Comparison of ENCODE assay signal across 13 mouse cellular contexts in genomic region chr19:40247268-40247666, GRCm38 (mm10). TPM values are rescaled to one million over a fixed set of nuclear protein-coding genes. Genes with fewer than 3 reads are reported as not detected.
DNase-seq lines count a peak whose midpoint lies in the region; ATAC-seq and TF ChIP-seq lines count a peak whose summit lies in the region.
"Had no signal": no experiment of that assay in that cellular context is flagged by ENCODE, and none has a peak within 500 bp of the region (broad histone marks: within the 10 kb centered on the region; RNA-seq: fewer than 3 reads in every experiment).

No protein-coding gene starts in this region.

- no peaks in the 10 kb centered on the region for H3K9me3 ChIP-seq in liver, embryonic 11.5 days (ENCODE audit: control insufficient read depth, low read length)
- H3K9me3 ChIP-seq: megakaryocyte, embryonic 14.5 days had no signal

- CTCF ChIA-PET in Patski (lab: Charles Lee): no interaction called here

- peak; percentile 45 for DNase-seq in liver, adult 2 months (ENCODE audit: extremely low read depth, low read depth, low spot score)
- DNase-seq in liver, embryonic 11.5 days (ENCODE audit: low spot score): no peak
- no peak for DNase-seq in Patski (ENCODE audit: low read depth, low spot score)
- peak; percentile 27 for DNase-seq in embryo, embryonic 11 days
- DNase-seq in large intestine, adult 2 months (ENCODE audit: low read depth, low spot score): peak; percentile 88
- no peak for DNase-seq in ovary, adult 18-20 months (ENCODE audit: low spot score)
- DNase-seq in adrenal gland, postnatal 10 days: no peak
- DNase-seq: cerebellum, adult 9-10 months; kidney, postnatal 4 days; left cerebral cortex, postnatal 4 days had no signal

- H3K4me1 ChIP-seq in liver, adult 2 months (ENCODE audit: control insufficient read depth, insufficient read depth, low read length): no peaks in the 10 kb centered on the region; the same call in 1 of the 2 replicates
- no peaks in the 10 kb centered on the region for H3K4me1 ChIP-seq in liver, embryonic 11.5 days (replicated peaks; ENCODE audit: control insufficient read depth, insufficient read depth, low read length)

- H3K4me3 ChIP-seq in liver, adult 2 months (ENCODE audit: insufficient read depth, low read depth, low read length): no peak overlapping the region
- no peak overlapping the region for H3K4me3 ChIP-seq in liver, embryonic 11.5 days (ENCODE audit: low read depth, low read length)
- H3K4me3 ChIP-seq: erythroblast, embryonic 14.5 days; megakaryocyte, embryonic 14.5 days had no signal

- POLR2A ChIA-PET in Patski (lab: Charles Lee): no interaction called here

- no peaks in the 10 kb centered on the region; the same call in 1 of the 2 replicates for H3K79me2 ChIP-seq in liver, adult 2 months (ENCODE audit: control insufficient read depth, insufficient read depth, low read length)

- no peak overlapping the region for H3K27ac ChIP-seq in liver, adult 2 months (replicated peaks; ENCODE audit: insufficient read depth, low read depth, low read length)
- no peak overlapping the region for H3K27ac ChIP-seq in liver, embryonic 11.5 days (ENCODE audit: low read depth, low read length)
- H3K27ac ChIP-seq: hindbrain, postnatal 0 days had no signal

- TF ChIP-seq POLR2A in liver, adult 2 months (IDR thresholded peaks at IDR 0.05; ENCODE audit: extremely low read depth, insufficient read depth, low read length): no peak

- H3K36me3 ChIP-seq in liver, adult 2 months (ENCODE audit: control insufficient read depth, insufficient read depth, low read length): peaks cover 14% of the 10 kb centered on the region
- H3K36me3 ChIP-seq in liver, embryonic 11.5 days (ENCODE audit: control insufficient read depth, insufficient read depth, low read length): peaks cover 6% of the 10 kb centered on the region; the same call in 1 of the 2 replicates

- no peak for ATAC-seq in liver, embryonic 11.5 days (replicated peaks; ENCODE audit: low FRiP score)
- ATAC-seq in Patski: peak; percentile 48
- ATAC-seq: hindbrain, postnatal 0 days had no signal

- H3K4me2 ChIP-seq in liver, embryonic 11.5 days: no peak overlapping the region

- TF ChIP-seq CTCF in liver, adult 2 months (IDR thresholded peaks at IDR 0.05; ENCODE audit: low read depth, low read length): no peak
- TF ChIP-seq CTCF in Patski (IDR thresholded peaks at IDR 0.05): no peak

- 18% methylated on average over 5 of the region's 5 CpGs for WGBS in liver, adult 2 months
- WGBS in liver, embryonic 11.5 days: 55% methylated on average over 5 of the region's 5 CpGs
- WGBS in large intestine, adult 2 months: 7% methylated on average over 5 of the region's 5 CpGs

- in situ Hi-C loops in Patski (cut with MboI; ENCODE audit: low pct_unique_long_range_greater_than_20kb): no loop called here

- no peaks in the 10 kb centered on the region for H3K27me3 ChIP-seq in liver, adult 2 months (ENCODE audit: control insufficient read depth, insufficient read depth, low read length)
- no peaks in the 10 kb centered on the region for H3K27me3 ChIP-seq in liver, embryonic 11.5 days (replicated peaks; ENCODE audit: control insufficient read depth, insufficient read depth, low read length)
- H3K27me3 ChIP-seq in Patski: no peaks in the 10 kb centered on the region
- H3K27me3 ChIP-seq: megakaryocyte, embryonic 14.5 days had no signal

- no peak overlapping the region for H3K9ac ChIP-seq in liver, adult 2 months (ENCODE audit: low read depth, low read length)
- H3K9ac ChIP-seq in liver, embryonic 11.5 days (ENCODE audit: low read depth, low read length): no peak overlapping the region

RNA-seq across cellular contexts. Expression of gene Pdlim1, which starts 24.4 kb away (rescaled TPM):
- total RNA-seq in liver, adult 2 months (2014; rRNA removed): 23.0 and 23.6 TPM in 2 replicates
- polyA plus RNA-seq in liver, adult 2 months (2012; rRNA removed): 44.6 and 50.7 TPM in 2 replicates
- polyA plus RNA-seq in liver, embryonic 11.5 days (2014; fragmentation: Nextera tagmentation; extraction: Ambion mirVana): 116 and 118 TPM in 2 replicates
- polyA plus RNA-seq in Patski (2021): 13.5 TPM
- polyA plus RNA-seq in large intestine, adult 2 months (2012; rRNA removed): 497 and 506 TPM in 2 replicates
- total RNA-seq in adrenal gland, postnatal 10 days (2021): 10 to 100 TPM; 59.1 to 66.8 TPM

Comparison
In these comparisons a context has a peak if more than half of its experiments do, and no peak if none do; other contexts are left out.
1. DNase-seq: peak in liver, adult 2 months (single experiment), embryo, embryonic 11 days (single experiment) and large intestine, adult 2 months (single experiment); none in liver, embryonic 11.5 days (single experiment), Patski (single experiment), ovary, adult 18-20 months (single experiment) and adrenal gland, postnatal 10 days (single experiment).